Mouse (Mus musculus) lung, postnatal 10 days (tissue): ENCODE results near the gene Rbm38.

Source experiments
- DNase-seq: peaks from one replicate; pipeline ENCODE4 v3.0.0; 2021

The Rbm38 gene

DNA sequence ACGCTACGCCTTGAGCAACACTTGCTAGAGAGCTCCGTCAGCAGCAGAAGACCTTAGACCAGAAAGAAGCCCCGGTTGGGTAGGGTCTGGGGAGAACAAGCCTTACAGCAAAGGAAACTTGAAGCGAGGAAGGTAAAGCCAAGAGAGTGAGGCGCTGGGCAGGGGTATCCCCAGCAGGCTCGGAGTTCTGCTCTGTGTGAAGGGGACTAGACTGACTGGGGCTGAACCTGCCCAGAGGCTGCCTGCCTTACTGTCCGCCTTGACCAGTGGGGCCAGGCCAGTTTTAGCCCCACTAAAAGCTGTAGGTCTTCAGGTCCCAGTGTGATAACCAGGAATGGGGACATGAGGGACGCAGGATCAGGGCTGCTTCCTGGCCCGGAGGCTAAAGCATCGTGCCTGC is at the start of gene Rbm38:
Gene Rbm38, plus strand, starts transcription at position 69 of the 400 bp plus-strand sequence.
- DNase-seq = no peak

DNA sequence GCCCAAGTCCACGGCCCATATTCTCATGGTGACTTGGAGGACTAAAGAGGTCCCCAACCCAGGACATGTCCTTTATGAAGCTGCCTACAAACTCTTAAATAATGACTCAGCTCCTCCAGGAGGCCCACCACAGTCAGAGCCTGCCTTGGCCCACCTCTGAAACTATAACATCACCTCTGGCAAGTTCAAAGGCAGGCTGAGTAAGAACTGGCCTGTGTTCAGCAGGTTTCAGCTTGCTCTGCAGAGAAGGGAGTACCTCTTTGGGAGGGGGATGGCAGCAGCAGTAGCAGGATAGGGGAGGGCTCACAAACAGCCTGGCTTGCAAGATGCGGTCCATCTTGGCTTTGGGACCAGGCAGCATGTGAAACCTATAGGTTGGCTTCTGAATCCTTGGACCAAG is 48.4 kb upstream of the Rbm38 start:
- no peak for DNase-seq

DNA sequence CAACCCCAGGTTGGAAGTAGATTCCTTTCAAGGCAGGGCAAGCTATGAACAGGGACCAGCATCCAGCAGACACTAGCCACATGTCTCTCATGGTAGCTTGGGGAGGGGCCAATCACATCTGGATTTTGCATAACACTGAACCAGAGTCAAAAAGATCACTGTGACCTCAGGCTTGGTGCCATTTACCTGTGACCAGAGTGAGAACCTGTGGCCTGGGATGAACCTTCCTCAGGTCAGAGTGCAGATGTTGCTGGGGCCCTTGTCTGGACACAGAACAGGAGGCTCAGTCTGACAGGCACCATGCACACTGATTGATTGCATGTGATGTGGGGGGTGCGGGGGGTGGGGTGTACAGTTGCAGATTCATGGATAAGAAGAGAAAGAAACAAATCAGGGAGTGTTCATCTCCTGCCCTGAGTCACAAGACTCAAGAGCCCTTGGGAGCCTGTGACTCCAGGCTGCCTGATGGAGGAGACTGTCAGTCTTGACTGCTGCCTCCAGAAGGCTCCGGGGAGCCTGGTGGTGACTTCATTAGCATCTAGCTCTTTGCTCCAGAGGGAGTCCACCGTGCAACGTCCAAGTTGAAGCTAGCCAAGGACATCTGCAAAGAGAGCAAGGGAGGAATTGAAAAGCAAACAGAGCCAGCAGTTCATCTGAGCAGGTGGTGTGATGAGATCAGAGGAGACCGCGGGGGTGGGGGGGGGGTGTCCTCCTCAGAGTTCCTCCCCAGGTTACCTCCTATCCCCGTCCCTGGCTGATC is 46.3 kb upstream of the Rbm38 start:
- DNase-seq = no peak

DNA sequence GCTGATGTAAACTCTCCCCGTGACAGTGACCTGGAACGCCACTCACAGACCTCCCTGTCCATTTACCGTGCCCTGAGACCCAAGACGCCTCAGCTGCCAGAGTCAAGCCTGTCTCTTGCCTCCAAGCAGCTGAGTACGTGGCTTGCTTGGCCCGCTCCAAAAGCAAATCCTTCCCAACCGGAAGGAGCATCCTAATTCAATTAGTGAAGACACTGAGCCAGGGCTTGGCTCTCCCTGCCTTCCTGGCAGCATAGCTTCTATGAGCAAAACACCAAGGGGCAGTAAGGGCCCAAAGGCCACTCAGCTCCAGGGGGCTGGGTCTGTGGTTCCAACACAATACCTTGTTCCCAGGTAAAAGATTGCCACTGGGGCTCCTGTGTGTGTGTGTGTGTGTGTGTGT is 45.6 kb upstream of the Rbm38 start:
- no peak for DNase-seq

DNA sequence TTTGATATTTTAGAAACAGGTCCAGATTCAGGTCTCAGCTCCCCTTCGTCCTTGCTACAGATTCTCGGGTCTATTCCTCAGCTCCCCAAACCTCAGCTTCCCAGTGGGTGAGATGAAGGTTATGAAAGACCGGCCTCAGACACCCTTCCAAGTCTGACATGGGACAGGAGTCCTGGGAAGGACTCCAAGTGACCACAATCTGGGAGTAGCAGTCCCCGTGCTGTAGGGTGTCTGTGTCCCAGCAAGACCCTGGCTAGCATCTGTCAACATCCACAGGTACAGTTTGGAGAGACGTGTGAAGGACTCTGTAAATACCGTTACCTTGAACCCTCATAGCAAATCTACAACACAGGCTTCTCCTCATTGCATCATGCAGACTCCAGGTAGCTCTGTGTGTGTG is 45.1 kb upstream of the Rbm38 start:
- no peak for DNase-seq

DNA sequence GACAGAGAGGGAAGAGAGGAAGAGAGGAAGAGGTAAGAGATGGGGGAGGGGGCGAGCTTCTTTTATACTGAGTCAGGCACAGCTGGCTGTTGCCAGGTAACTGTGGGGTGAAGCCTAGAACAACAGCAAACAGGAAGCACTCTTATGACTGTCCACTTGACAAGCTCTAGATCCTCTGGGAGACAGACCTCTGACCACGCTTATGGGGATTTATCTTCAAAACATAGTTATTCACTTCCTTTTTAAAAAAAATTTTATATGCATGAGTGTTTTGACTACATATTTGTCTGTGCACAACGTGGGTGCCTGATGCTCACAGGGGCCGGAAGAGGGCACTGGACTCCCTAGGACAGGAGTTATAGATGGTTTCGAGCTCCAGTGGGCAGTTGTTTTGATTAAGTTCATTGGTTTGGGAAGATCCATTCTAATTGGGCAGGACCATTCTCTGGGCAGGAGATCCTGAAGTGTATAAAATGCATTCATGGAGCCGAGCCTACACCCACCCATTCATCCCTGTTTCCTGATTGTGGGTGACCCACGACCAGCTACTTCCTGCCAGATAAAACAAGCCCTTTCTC is 43.5 kb upstream of the Rbm38 start:
- DNase-seq = no peak

DNA sequence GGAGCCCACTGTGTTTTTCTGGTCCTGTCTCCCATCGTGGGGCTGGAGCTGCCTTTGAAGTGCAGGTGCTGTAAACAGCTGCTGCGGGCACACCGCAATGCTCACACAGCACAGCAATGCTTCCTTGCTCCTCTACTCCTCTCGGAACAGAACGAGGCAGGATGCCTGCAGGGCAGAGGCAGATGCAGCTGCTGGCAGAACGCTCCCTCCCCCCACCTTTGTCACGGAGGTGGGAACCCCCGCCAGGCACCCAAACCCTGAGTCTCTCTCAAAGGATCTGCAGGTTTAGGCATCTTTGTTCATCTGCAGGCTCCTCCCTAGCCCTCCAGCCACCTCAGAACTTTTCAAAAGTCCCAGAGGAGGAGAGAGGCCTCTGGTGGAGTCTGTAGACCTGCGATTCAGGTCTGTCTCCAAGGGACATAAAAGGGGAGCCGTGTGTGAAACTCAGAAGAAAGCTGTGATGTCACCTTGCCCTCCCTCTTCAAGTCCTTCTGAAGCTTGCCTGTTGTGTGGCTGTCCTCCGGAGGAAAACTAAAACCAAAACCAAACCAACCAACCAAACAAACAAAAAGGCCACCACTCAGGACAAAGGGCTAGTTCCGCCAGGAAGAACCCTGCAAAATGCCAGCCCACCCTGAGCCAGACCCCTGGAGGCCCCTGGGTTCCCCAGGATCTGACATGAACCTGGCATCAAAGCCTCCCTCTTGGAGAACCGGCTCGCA is 42.7 kb upstream of the Rbm38 start, which contains the start of gene Spo11:
Gene Spo11, plus strand, starts transcription at position 292 of the 722 bp plus-strand sequence.
- DNase-seq = no peak

DNA sequence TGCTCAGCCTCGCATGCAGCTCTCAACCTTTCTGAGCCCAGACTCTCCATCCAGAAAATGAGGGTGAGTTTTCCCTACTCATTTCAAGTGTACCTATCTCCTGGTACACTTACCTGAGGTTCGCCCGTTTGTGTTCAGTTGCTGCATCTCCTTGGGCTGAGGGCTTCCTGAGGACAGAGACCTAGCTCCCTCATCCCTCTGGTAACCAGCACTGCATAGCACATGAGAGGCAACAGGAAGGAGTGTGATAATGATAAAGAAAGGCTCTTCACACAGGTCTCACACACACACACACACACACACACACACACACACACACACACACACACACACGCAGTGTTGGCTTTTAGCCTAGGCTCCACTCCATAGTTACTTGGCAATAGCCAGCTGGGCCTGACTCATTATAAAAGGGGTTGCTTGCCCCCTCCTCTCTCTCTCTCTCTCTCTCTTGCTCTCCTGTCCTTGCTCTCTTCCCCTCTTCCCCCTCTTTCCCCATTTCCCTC is 42.1 kb upstream of the Rbm38 start:
- no peak for DNase-seq

DNA sequence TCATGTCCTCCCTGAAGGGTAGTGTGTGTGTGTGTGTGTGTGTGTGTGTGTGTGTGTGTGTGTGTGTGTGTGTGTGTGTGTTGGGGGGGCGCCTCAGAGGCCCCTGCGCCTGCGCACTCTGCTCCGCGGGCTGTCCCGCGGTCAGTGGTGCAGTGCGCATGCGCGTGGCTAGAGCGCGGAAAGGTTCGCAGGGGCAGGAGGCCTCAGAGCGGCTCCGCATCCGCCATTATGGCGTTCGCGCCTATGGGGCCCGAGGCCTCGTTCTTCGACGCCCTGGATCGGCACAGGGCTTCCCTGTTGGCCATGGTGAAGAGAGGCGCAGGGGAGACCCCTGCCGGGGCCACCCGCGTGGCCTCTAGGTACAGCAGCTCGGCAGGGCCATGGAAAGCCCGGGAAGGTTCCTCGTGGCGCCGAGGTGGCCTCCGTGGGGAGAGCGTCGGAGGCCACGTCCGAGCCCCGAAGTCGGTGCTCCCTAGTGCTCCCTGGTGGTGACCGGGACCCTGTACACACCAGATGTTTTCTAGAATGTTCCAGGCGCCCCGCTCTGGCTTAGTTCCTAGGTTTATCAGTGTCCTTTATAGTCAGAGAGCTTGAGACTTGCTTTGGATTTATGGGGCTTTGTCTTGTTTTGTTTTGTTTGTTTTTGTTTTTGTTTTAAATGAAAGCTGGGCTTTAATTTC is 40.5 kb upstream of the Rbm38 start:
- no peak for DNase-seq

DNA sequence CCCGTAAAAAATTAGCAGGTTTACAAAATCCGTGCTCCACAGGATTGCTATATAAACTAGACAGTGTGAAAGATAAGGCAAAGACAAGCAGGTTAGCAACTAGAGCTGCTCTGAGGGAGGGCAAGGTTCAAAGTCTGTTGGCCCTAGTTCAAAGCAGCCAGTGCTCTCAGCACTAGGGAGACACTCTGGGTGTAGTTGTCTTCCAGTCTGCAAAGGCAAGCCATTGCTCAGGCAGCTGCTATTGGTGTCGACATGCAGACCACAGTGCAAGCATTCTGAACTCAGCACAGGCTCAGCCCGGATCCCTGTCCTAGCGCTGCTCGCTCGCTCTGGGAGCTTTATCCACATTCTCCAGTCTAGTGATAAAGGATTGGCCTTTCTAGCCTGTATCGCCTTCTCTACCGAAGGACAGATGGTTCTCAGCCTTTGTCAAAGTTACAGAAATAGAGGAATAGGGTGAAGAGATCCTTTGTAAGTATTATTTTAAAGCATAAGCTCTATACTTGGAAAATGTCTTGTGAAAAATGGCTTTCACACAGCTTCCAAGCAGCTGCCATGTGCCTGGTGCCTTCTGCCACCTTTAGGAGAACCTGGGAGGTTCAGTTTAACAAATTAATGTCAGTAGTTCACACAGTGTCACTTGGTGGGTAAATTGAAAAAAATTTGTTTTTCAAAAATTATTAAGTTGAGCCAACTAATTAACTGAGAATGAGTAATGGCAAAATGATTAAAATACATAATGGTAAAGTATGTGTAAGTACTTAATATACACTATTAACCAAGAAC is 37.3 kb upstream of the Rbm38 start:
- DNase-seq = no peak

DNA sequence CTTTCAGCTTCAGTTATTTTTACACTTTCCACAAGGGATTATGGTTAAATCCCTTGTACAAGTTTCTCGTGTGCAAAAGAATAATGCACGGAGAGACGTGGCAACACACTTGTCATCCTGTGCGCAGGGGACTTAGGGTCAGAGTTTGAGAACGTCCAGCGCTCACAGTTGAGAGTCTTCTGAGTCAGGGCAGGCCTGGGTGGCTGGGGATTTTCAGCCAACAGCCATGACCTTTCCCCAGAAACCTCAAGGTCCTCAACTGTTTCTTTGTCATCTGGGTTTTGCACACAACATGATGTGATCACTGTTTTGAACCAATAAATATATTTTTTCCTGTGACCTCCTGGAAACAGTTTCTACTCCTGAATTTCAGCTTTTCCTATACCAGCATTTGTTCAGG is 30.1 kb upstream of the Rbm38 start:
- DNase-seq = no peak

DNA sequence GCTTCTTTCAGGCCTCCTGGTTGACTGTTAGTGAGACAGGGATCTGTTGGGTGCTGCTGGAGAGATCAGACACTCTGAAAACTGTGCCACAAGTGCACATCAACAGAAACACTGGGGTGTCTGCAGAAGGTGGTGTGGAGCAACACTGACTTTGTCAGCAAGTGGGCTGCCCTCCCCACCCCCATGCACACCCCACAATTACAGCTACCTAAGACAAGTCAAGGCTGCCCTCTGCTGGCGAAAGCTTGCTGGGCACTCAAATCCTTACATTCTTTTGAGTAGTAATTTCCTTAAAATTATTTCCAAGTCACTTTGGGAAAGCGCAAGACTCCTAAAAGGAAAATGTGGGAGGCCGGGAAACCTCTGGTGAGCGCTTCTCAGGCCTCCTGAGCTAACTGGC is 24.1 kb upstream of the Rbm38 start:
- peak; percentile 81 for DNase-seq

DNA sequence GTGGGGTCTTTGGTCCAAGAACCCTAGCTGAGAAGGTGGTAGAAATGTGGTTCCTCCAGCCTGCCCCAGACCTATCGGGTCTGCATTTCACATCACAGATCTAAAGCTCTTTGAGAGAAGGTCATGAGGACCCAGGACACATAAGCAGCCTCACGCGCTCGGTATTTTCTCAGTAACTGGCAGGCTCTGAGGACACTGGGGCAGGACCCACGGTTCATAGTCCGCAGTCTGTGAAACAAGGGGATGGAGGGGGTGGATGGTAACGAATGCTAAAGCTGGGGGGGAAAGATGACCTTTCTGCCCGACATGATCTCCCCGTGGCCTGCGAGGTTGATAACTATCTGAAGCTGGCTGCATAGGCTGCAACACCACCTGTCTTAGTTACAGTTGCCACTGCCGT is 22.6 kb upstream of the Rbm38 start:
- no peak for DNase-seq

DNA sequence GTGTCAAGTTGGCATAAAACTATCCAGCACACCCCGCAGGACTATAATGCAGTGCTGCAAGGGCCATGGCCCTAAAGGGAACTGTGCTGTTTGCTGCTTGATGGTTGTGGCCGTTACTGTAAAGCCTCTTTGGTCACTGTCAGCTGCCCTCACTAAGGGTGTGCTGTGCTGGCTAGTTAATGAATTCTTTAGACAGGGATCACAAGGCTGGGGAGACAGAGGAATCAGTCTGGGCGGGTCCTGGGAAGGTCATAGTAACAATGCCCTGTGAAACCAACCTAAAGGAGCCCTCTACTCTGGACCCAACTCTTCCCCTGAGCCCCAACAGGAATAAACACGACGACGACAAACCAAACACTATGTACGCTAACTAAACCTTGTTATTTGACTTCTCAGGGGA is 21.8 kb upstream of the Rbm38 start:
- no peak for DNase-seq

DNA sequence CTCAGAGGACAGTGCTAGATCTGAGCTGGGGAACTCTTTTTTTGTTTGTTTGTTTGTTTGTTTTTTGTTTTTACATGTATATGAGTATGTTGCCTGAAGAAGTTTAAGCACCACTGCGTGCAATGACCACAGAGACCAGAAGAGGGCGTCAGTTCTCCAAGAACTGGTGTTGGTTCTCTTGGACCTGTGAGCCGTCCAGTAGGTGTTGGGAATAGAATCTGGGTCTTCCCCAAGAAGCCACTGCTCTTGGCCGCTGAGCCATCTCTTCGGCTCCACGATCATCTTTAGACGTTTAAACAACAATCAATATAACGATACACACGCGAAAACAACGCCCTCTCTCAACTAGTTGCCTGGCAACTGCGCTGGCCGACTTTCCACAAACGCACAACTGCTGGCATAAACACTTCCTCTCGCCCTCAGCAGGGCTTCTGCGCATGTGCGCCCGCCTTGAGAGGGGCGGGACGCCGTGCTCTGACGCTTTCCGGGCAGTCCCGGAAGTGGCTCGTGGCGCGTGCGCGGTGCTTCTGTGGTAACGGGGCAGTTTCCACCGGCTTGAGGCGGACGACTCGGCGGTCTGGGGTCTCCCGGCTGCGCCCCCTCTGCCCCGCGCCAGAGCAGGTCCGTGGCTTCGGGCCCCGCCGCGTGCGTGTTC is 20.5 kb upstream of the Rbm38 start, which contains the start of gene Rae1:
Gene Rae1, plus strand, starts transcription at position 488 of the 655 bp plus-strand sequence.
- DNase-seq = peak; percentile 98

DNA sequence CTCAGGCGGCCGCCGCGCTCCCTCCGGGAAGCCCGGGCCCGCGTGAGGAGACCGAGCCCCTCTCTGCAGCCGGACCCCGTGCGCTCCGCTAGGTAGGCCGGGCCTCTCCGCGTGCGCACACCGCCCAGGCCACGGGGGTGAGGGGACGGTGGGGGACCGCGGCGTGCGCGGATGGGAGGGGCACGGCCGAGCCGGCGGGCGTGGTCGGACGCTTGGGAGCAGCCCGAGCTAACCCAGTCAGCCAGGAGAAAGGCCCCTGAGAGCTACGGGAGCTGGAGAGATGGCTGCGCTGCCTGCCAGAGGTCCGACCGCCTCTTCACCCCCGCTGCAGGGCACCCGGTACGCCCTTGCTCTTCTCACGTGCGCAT is 20.0 kb upstream of the Rbm38 start:
- peak; percentile 77 for DNase-seq

DNA sequence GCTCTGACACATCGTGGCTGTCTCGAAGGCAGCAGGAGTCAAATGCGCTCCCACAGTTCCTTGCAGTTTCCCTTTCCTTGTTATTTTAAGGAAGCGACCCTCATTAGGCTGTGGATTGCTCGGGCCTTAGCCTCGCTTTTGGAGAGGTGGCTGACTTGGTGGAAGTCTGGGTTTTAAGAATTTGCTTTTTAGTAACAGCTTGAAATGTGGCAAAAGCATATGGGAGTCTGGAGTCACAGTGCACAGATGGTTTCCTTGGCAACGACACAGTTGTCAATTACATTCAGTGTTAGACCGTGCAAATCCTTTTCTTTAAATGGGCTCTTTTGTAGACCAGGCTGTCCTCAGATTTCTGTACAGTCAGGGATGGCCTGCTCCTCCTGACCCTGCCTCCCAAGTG is 19.4 kb upstream of the Rbm38 start:
- DNase-seq = no peak

DNA sequence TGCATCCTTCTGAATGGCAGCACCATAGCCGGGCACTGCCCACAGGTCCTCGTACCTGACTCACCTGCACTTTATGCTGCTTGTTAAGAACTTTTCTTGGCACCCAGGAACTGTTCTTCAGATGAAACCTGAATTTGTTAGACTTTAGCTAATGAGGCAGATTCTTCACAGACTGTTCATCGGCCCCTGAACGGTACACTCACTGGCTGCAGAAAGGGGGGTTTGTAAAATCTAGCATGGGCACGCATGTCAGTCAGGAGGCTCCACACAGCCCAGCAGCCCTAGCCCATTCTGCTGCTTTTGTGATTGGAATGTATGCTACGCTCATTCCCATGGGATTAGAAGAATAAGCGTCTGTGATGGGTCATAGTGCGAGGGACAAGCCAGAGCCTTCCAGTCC is 16.6 kb upstream of the Rbm38 start:
- no peak for DNase-seq

DNA sequence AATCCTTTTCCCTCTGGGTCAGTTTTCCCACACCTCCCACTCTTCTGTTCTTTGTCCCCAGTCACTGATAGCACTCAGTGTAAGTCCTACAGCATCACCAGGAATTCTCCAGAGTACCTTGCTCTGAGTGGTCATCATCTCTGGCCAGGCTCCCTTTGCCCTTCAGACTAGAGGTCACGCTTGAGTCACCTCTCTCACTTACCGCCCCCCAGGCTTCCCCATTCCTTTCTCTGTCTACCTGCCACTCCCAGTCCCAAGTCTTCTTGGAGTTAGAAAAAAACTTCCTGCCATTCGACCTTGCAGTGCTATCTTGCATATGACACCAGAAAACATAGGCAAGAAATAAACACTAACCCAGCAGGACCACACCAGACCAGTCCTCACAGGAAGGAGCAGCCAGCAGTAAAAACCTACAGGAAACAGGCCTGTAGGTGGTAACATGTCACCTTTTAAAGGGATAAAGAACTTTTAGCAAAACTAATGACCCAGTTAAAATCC is 10.0 kb upstream of the Rbm38 start:
- DNase-seq = no peak

DNA sequence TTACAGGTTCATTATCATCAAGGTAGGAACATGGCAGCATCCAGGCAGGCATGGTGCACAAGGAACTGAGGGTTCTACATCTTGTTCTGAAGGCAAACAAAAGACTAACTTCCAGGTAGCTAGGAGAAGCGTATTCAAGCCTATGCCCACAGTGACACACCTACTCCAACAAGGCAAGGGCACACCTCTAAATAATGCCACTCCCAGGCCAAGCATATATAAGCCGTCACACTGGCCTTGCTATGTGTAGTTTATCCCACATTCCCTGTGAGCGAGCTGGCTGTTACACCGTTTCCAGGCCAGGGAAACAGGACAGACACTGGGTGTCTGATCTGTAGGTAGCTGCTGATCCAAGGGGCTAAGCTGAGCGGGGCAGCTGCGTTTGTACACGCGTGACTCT is 8.9 kb upstream of the Rbm38 start:
- no peak for DNase-seq

DNA sequence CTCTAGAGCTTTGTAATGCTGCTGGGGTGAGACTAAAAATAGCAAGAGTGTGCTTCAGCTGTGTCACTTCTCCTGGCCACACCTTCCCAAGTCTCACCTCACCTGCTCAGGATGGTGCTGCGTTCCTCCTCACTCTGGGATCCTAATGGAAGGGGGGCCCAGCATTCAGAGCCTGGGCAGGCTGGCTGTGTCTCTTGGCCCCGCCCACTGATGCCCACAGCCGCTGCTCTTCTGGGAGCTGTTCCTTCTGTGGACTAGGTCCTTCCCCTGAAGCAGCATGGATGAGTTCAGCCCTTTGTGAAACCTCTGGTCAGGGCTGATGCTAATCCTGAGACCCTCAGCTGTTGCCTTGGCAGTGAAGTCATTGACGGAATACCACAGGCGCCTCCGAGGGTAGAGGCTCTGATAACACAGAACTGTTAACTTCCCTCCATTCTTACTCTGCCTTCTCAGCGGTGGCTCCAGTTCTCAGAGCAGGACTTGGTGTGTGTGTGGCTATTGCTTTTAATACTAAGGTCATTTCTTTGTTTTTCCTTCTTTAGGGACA is 5.5 kb upstream of the Rbm38 start:
- DNase-seq = no peak
